In the genomic region with DNA sequence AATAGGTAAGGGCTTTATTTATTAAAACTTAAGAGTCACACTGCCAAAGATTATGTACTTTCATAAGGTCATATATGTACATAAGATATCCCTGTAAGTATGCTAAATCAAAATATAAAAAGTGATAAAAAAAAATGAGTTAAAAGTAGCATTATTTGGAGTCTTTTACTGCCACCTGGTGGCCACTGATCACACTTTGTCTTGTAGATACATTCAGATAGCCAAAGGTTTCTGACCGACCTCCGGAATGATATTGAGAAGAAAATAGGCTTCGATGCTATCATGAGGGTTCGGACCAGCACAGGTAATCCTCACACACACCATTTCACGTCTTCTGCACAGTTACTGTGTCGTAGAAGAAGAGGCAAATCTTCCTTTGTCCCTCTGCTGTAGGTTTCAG, we compare ENCODE assay signal across 8 mouse cellular contexts. TPM values are rescaled to one million over a fixed set of nuclear protein-coding genes. Genes with fewer than 3 reads are reported as not detected.
A peak's percentile ranks its signal among the peaks of the same experiment; 100 is the strongest.
DNase-seq lines count a peak whose midpoint lies in the region; ATAC-seq and TF ChIP-seq lines count a peak whose summit lies in the region.

No protein-coding gene starts in this region.

- ATAC-seq in neural tube, embryonic 14.5 days (ENCODE audit: low read depth) = peak; percentile 24; the same call in 1 of the 2 replicates
- peak; percentile 38; the same call in 1 of the 2 replicates for ATAC-seq in hindbrain, postnatal 0 days
- peak; percentile 69 for ATAC-seq in megakaryocyte progenitor cell, adult 5-6 weeks (replicated peaks; ENCODE audit: poor library complexity)

- WGBS in neural tube, embryonic 14.5 days = 75% methylated on average over 6 of the region's 6 CpGs
- 67% methylated on average over 6 of the region's 6 CpGs for WGBS in hindbrain, postnatal 0 days

- no peak overlapping the region for H3K4me2 ChIP-seq in neural tube, embryonic 14.5 days (ENCODE audit: low read depth, low read length)
- H3K4me2 ChIP-seq in hindbrain, postnatal 0 days (ENCODE audit: low read depth, low read length) = no peak overlapping the region

- no peaks in the 10 kb centered on the region for H3K9me3 ChIP-seq in neural tube, embryonic 14.5 days (ENCODE audit: control insufficient read depth, low read length)
- no peaks in the 10 kb centered on the region for H3K9me3 ChIP-seq in hindbrain, postnatal 0 days (ENCODE audit: low read length)

- peak; percentile 51 for DNase-seq in gastrocnemius, adult 18-20 months (ENCODE audit: low spot score)
- DNase-seq in gastrocnemius, adult 8-10 months (ENCODE audit: low spot score in 2 of 2) = no peak
- DNase-seq in neural tube, embryonic 10.5 days (ENCODE audit: extremely low spot score, low spot score) = no peak
- DNase-seq in brain, adult 2 months (ENCODE audit: low read depth, low spot score) = peak; percentile 79
- DNase-seq in hindbrain, postnatal 0 days (ENCODE audit: low spot score) = peak; percentile 88
- DNase-seq in urinary bladder, adult 2 months (ENCODE audit: low spot score) = no peak

- H3K4me1 ChIP-seq in neural tube, embryonic 14.5 days (ENCODE audit: control insufficient read depth, insufficient read depth, low read length) = no peaks in the 10 kb centered on the region
- H3K4me1 ChIP-seq in hindbrain, postnatal 0 days (ENCODE audit: insufficient read depth, low read length) = no peaks in the 10 kb centered on the region

- peak; percentile 66 for TF ChIP-seq CTCF in hindbrain, postnatal 0 days (IDR thresholded peaks at IDR 0.05; ENCODE audit: low read depth)

- no peak overlapping the region for H3K4me3 ChIP-seq in neural tube, embryonic 14.5 days (ENCODE audit: low read depth, low read length)
- no peak overlapping the region for H3K4me3 ChIP-seq in hindbrain, postnatal 0 days (ENCODE audit: low read length)

- no peak overlapping the region for H3K27ac ChIP-seq in neural tube, embryonic 14.5 days (ENCODE audit: low read depth, low read length)
- H3K27ac ChIP-seq in hindbrain, postnatal 0 days = no peak overlapping the region

- H3K36me3 ChIP-seq in neural tube, embryonic 14.5 days (ENCODE audit: control insufficient read depth, insufficient read depth, low read length) = no peaks in the 10 kb centered on the region
- H3K36me3 ChIP-seq in hindbrain, postnatal 0 days (ENCODE audit: insufficient read depth, low read length) = 0 out of 2 replicates have a peak, but pooled peaks cover 5% of the 10 kb centered on the region

- no peaks in the 10 kb centered on the region for H3K27me3 ChIP-seq in neural tube, embryonic 14.5 days (ENCODE audit: control insufficient read depth, insufficient read depth, low read length)
- no peaks in the 10 kb centered on the region for H3K27me3 ChIP-seq in hindbrain, postnatal 0 days (ENCODE audit: insufficient read depth, low read length)

- no peak overlapping the region for H3K9ac ChIP-seq in neural tube, embryonic 14.5 days (replicated peaks; ENCODE audit: low read depth, low read length)
- H3K9ac ChIP-seq in hindbrain, postnatal 0 days (replicated peaks; ENCODE audit: low read length) = no peak overlapping the region

RNA-seq across cellular contexts. Expression of a gene that starts 32.7 kb away (rescaled TPM):
- 1 to 10 TPM; 8.8 to 9.7 TPM for total RNA-seq in gastrocnemius, adult 18-20 months (2021)
- 10 to 100 TPM in 1 of 4 experiments, 1 to 10 TPM in 3; 6.7 to 11.6 (median 8.8) TPM for total RNA-seq in gastrocnemius, adult 8-10 months (2022)
- polyA plus RNA-seq in neural tube, embryonic 14.5 days (2014; fragmentation: Nextera tagmentation; extraction: Ambion mirVana) = 16.6 and 19.8 TPM in 2 replicates
- 4.7 and 6.3 TPM in 2 replicates for total RNA-seq in hindbrain, postnatal 0 days (2014; rRNA removed)
- 15.6 and 19.5 TPM in 2 replicates for polyA plus RNA-seq in hindbrain, postnatal 0 days (2015; fragmentation: Nextera tagmentation; extraction: Ambion mirVana)
- 19.9 and 20.4 TPM in 2 replicates for total RNA-seq in megakaryocyte progenitor cell, adult 5-6 weeks (2015)
- 24.3 and 31.6 TPM in 2 replicates for total RNA-seq in megakaryocyte progenitor cell, adult 5-6 weeks (2017)
- 12.6 and 15.4 TPM in 2 replicates for polyA plus RNA-seq in urinary bladder, adult 2 months (2012; rRNA removed)

Comparison
In these comparisons a context has a peak if more than half of its experiments do, and no peak if none do; other contexts are left out.
1. DNase-seq: peak in gastrocnemius, adult 18-20 months (single experiment), brain, adult 2 months (single experiment) and hindbrain, postnatal 0 days (single experiment); none in gastrocnemius, adult 8-10 months (0 of 2), neural tube, embryonic 10.5 days (single experiment) and urinary bladder, adult 2 months (single experiment).
2. Peak in every context shown above with its lines, with median percentiles within 50 percentile points of each other: ATAC-seq.